Mouse (Mus musculus) G1E (cell line): Measurements from ENCODE around the gene St6gal1.

ENCODE experiments used
- CTCF ChIP-seq: IDR thresholded peaks from 2 replicates; pipeline ENCODE4 v1.5.1; 2012; ENCODE audit warnings: low read depth, low read length, inconsistent platforms, mixed read lengths
- GATA1 ChIP-seq: IDR thresholded peaks from 2 replicates; pipeline ENCODE4 v1.6.1; 2012; ENCODE audit warnings: borderline replicate concordance, low read length, inconsistent platforms, mixed read lengths

- TF ChIP-seq GATA1, result no peak
- no peak for TF ChIP-seq CTCF
These were observed 102.1 kb downstream of the St6gal1 start for GRCm38 (mm10) chr16:23326664-23327063.
